Mouse (Mus musculus): ENCODE results near the gene Ap2b1. TPM values are rescaled to one million over a fixed set of nuclear protein-coding genes. Genes with fewer than 3 reads are reported as not detected.

The Ap2b1 gene
- 8.4 and 11.3 TPM in 2 replicates for polyA plus RNA-seq (2012; rRNA removed)

DNA sequence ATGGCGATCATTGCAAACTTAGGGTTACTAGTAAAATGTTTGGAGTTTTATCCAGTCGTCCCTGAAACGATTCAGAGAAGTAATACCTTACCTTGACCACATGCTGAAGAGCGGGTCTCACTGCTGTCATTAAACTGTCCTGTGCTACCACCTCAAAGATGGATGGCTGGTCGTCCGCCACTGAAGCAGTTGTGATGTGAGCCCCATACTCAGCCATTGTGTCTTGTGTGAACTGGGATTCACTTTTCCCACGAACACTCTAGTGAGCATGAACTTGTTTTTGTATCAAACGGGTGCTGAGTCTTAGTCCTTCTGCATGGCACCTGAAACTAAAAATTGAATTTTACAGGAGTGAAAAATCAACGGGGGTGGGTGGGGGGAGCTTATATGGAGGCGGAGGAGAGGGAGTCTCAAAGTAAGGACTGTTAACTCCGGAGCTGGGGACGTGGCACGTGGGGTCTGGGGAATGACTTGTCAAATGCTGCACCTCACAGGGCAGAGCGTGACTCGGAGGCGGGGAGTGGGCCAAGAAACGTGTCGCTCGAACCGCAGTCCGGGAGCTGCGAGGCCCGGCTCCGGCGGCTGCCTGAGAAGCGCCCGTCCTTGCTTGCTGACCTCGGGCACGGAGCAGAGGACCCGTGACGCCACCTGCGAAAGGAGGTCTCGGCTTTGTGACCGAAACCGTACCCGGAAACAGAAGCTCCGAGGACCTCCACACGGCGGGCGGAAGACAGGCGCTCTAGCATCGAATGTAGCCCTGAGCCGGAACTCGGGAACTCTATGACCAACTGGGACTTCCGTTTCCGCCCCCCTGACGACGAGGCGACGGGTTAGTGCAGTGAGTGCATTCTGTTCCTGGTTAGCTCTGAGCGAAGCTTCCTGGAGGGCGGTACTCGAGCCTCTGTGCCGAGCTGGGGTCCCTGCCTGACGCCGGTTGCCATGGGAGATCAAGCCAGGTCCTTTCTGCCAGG lies at the start of gene Ap2b1:
Ap2b1 (plus strand) TSS at position 800 of the 971 bp plus-strand sequence.

DNA sequence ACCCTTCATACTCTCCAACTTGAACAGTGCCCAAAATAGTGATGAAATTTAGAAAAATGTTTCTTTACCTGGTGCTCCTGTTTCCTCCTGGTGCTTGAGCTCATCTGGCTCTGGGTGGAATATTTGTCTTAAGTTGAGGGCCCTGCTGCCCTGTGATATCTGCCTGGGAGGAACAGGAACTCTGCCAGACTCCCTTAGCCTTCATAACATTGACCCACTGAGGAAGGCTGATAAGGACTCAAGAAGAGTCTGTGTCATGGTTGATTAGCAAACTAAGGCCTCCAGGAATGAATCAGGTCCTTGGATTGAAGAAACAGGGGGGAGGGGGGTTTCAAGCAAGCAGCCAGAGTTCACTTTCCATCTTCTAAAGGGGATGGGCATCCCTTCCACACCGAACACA lies 12.3 kb upstream of the Ap2b1 start, which contains the start of gene Slfn14:
Slfn14 (minus strand) TSS at position 161 of the 400 bp plus-strand sequence.

DNA sequence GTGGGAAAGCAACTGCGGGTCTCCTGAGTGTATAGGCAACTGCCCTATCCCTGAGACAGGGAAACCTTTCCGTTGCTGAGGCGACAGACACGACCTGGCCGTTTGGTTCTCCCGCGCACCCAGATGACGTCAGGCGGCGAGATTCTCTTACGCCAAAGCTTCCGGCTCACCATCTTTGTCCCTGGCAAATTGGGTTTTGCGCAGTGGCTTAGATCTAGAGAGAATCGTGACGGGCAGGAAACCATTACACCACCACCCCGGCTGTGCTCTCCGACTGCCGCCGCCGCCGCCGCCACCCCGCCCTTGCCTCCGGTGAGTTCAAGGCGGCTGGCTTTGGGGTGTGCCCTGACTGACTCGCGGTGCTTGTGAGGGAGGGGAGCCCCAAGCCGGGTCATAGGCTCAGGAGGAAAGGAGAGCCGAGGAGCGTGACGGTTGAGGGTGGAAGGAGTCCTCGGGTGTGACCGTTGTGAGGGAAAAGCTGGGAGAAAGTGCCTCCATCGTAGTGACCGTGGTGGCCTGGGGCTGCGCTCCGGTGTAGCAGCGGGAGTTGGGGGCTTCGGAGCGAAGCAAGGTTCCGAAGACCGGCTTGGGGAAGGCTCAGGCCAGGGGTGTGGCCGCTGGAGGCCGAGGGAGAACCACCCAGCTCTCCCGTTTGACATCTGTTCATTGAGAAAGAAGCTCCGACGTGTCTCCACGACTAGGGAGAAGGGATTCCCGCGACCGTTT lies 3.9 kb downstream of the Ap2b1 start, which contains the start of gene Pex12:
Pex12 (minus strand) TSS at position 61 of the 726 bp plus-strand sequence.

DNA sequence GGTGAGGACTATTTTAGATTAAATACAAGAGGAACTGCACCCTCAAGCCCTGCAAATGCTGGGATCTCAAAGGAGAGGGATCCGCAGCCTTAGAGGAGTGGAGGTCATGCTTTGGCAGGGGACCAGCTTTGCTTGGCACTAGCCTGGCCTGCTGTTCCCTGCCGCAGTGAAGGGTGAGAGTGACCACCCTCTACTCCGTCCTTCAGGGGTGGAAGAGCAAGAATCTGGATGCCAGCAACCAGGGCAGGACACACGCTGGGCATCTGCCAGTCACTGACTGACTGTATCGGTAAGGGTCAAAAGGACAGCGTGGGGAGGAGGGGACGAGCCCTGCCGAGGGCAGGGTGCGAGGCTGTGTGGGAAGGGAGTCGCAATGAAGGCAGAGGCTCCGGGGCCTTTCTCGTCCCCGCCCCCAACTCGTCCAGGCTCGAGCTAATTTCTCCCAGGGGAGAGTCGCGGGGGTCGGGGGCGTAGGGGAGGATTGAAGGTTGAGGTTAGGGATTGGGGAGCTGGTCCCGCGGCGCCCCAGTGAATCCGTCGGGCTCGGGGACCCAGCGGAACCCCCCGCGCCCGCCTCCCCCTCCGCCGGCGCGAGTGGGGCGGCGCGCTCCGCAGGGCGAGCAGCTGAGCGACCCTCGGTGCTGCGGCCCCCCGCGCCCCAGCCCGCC lies 110.4 kb downstream of the Ap2b1 start, which contains the start of gene Rasl10b:
Rasl10b (plus strand) TSS at position 51 of the 668 bp plus-strand sequence.

DNA sequence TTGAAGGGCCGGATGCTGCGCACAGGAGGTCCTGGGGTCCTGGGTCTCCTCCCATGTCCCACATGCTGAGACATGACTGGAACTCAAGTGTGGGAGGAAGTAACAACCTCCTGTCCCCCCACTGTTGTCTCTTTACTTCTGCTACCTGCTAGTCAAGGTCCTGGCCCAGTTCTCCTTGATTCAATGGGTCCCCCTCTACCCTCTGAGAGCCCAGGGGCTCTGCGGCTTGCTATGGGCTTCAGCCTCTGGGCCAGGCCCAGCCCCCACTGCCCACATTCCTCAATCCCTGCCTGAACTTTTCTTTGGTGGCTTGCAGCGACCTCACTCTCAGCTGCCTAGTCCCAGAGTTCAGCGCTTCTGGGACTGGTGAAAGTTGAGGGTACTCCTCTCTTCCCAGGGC lies 130.5 kb downstream of the Ap2b1 start, which contains the start of gene Gas2l2:
Gas2l2 (minus strand) TSS at position 101 of the 400 bp plus-strand sequence.

DNA sequence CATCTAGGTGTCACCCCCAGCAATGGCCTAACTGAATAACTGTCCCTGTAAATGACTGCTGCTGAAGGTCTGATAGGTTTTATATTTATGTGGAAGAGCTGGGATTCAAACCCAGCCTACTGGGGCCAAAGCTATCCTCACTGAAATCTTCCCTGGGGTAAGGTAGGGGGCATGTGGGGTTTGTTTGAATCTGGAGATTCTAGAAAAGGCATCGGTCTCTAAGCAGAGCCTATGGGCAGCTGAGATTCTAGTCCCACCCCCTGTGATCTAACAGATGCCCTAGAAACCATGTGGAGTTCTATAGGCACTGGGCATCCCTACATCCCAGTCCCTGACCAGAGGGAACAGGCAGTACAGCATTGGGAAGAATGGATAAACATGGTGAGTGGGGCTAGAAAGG lies 138.6 kb downstream of the Ap2b1 start, which contains the start of gene 1700020L24Rik:
1700020L24Rik (plus strand) TSS at position 301 of the 400 bp plus-strand sequence.

Other genes with a start within 250 kb of the Ap2b1 start
- gene Slfn2, start 233.9 kb upstream of the Ap2b1 start, polyA plus RNA-seq (2012; rRNA removed): 0.73 and 1.1 TPM in 2 replicates
- 0.03 and 0.04 TPM in 2 replicates for gene Slfn1, start 182.2 kb upstream of the Ap2b1 start, polyA plus RNA-seq (2012; rRNA removed)
- 0.11 and 0.29 TPM in 2 replicates for gene Slfn4, start 123.8 kb upstream of the Ap2b1 start, polyA plus RNA-seq (2012; rRNA removed)
- not detected in 2 replicates for gene Slfn3, start 107.7 kb upstream of the Ap2b1 start, polyA plus RNA-seq (2012; rRNA removed)
- gene Slfn14, start 12.3 kb upstream of the Ap2b1 start, polyA plus RNA-seq (2012; rRNA removed): not detected in 2 replicates
- gene Pex12, start 3.6 kb downstream of the Ap2b1 start, polyA plus RNA-seq (2012; rRNA removed): 3.3 and 3.9 TPM in 2 replicates
- 0.78 and 1.0 TPM in 2 replicates for gene Rasl10b, start 110.1 kb downstream of the Ap2b1 start, polyA plus RNA-seq (2012; rRNA removed)
- 0.13 TPM in 2 replicates for gene Gas2l2, start 130.4 kb downstream of the Ap2b1 start, polyA plus RNA-seq (2012; rRNA removed)
- gene 1700020L24Rik, start 138.7 kb downstream of the Ap2b1 start, polyA plus RNA-seq (2012; rRNA removed): 0.11 and 0.52 TPM in 2 replicates
- gene Mmp28, start 164.0 kb downstream of the Ap2b1 start, polyA plus RNA-seq (2012; rRNA removed): 18.1 and 24.2 TPM in 2 replicates
- 0.61 and 1.8 TPM in 2 replicates for gene Taf15, start 174.1 kb downstream of the Ap2b1 start, polyA plus RNA-seq (2012; rRNA removed)
- not detected in 2 replicates for gene Heatr9, start 223.2 kb downstream of the Ap2b1 start, polyA plus RNA-seq (2012; rRNA removed)
- gene Ccl5, start 231.5 kb downstream of the Ap2b1 start, polyA plus RNA-seq (2012; rRNA removed): 9.1 and 12.4 TPM in 2 replicates